9 mouse cellular contexts compared by ENCODE assay signal in genomic region chr1:179854288-179854965, GRCm38 (mm10). TPM values are rescaled to one million over a fixed set of nuclear protein-coding genes. Genes with fewer than 3 reads are reported as not detected.
DNase-seq lines count a peak whose midpoint lies in the region; ATAC-seq and TF ChIP-seq lines count a peak whose summit lies in the region.
"Had no signal": no experiment of that assay in that cellular context is flagged by ENCODE, and none has a peak within 500 bp of the region (broad histone marks: within the 10 kb centered on the region; RNA-seq: fewer than 3 reads in every experiment).

No protein-coding gene starts in this region.

- no peaks in the 10 kb centered on the region; the same call in 1 of the 2 replicates for H3K4me1 ChIP-seq in bone marrow, adult 2 months (ENCODE audit: control insufficient read depth, insufficient read depth, low read length)
- no peaks in the 10 kb centered on the region for H3K4me1 ChIP-seq in hindbrain, postnatal 0 days (ENCODE audit: insufficient read depth, low read length)

- 13% methylated on average over 12 of the region's 12 CpGs for WGBS in bone marrow, adult 2 months
- WGBS in hindbrain, postnatal 0 days, result 41% methylated on average over 12 of the region's 12 CpGs

- DNase-seq in gastrocnemius, postnatal 25 days, result peak; percentile 47
- no peak for DNase-seq in gastrocnemius, adult 8-10 months (ENCODE audit: low spot score in 2 of 2)
- DNase-seq in layer of hippocampus, adult 8-10 months (ENCODE audit: low spot score in 2 of 2), result peak; percentile 60 to 79
- DNase-seq in lung, postnatal 10 days, result peak; percentile 75
- no peak for DNase-seq in urinary bladder, adult 18-20 months (ENCODE audit: low spot score in 2 of 2)
- DNase-seq in neural tube, embryonic 10.5 days (ENCODE audit: extremely low spot score, low spot score), result no peak
- DNase-seq in hindbrain, postnatal 0 days (ENCODE audit: low spot score), result no peak

- H3K36me3 ChIP-seq in hindbrain, postnatal 0 days (ENCODE audit: insufficient read depth, low read length), result no peaks in the 10 kb centered on the region

- no peak for TF ChIP-seq POLR2A in bone marrow, adult 2 months (IDR thresholded peaks at IDR 0.05; ENCODE audit: borderline replicate concordance, control insufficient read depth, low read depth, low read length)

- H3K27ac ChIP-seq in bone marrow, adult 2 months (ENCODE audit: control insufficient read depth, insufficient read depth, low read depth, low read length, poor library complexity), result peak overlapping the region; percentile 41; the same call in 1 of the 2 replicates
- no peak overlapping the region for H3K27ac ChIP-seq in hindbrain, postnatal 0 days

- no peak overlapping the region for H3K9ac ChIP-seq in hindbrain, postnatal 0 days (replicated peaks; ENCODE audit: low read length)

- no peaks in the 10 kb centered on the region for H3K9me3 ChIP-seq in hindbrain, postnatal 0 days (ENCODE audit: low read length)

- no peak overlapping the region for H3K4me2 ChIP-seq in hindbrain, postnatal 0 days (ENCODE audit: low read depth, low read length)

- no peak for TF ChIP-seq CTCF in bone marrow, adult 2 months (IDR thresholded peaks at IDR 0.05; ENCODE audit: control insufficient read depth, insufficient read depth, low read length)
- no peak for TF ChIP-seq CTCF in hindbrain, postnatal 0 days (IDR thresholded peaks at IDR 0.05; ENCODE audit: low read depth)

- no peak overlapping the region for H3K4me3 ChIP-seq in bone marrow, adult 2 months (replicated peaks; ENCODE audit: control insufficient read depth, low read depth, low read length)
- H3K4me3 ChIP-seq in hindbrain, postnatal 0 days (ENCODE audit: low read length), result no peak overlapping the region

- no peak for ATAC-seq in hindbrain, postnatal 0 days

- H3K27me3 ChIP-seq in hindbrain, postnatal 0 days (ENCODE audit: insufficient read depth, low read length), result no peaks in the 10 kb centered on the region
- H3K27me3 ChIP-seq: CH12.LX had no signal

RNA-seq across cellular contexts. Expression of gene Ahctf1, which starts 50.9 kb away (rescaled TPM):
- 10 to 100 TPM; 15.3 to 19.1 TPM for total RNA-seq in gastrocnemius, postnatal 25 days (2021)
- 10 to 100 TPM; 18.5 to 21.2 (median 20.1) TPM for total RNA-seq in gastrocnemius, adult 8-10 months (2022)
- 21.7 and 41.3 TPM in 2 replicates for polyA plus RNA-seq in bone marrow, adult 2 months (2011; ENCODE audit: insufficient read depth, insufficient read length, low replicate concordance, missing spikeins)
- 10 to 100 TPM; 31.7 to 48.1 (median 39.2) TPM for total RNA-seq in layer of hippocampus, adult 8-10 months (2022)
- 16.3 and 18.5 TPM in 2 replicates for total RNA-seq in hindbrain, postnatal 0 days (2014; rRNA removed)
- polyA plus RNA-seq in hindbrain, postnatal 0 days (2015; fragmentation: Nextera tagmentation; extraction: Ambion mirVana), result 9.6 and 9.9 TPM in 2 replicates

RNA-seq across cellular contexts. Expression of gene Gm10518, which starts 51.3 kb away (rescaled TPM):
- total RNA-seq in gastrocnemius, postnatal 25 days (2021), result not detected
- total RNA-seq in gastrocnemius, adult 8-10 months (2022), result not detected
- polyA plus RNA-seq in bone marrow, adult 2 months (2011; ENCODE audit: insufficient read depth, insufficient read length, low replicate concordance, missing spikeins), result not detected in 2 replicates
- under 1 TPM in 1 of 4 experiments, not detected in 3; 0.25 TPM for total RNA-seq in layer of hippocampus, adult 8-10 months (2022)
- 0.89 TPM in 1 of 2 replicates, not detected in the other for total RNA-seq in hindbrain, postnatal 0 days (2014; rRNA removed)
- 0.11 TPM in 1 of 2 replicates, not detected in the other for polyA plus RNA-seq in hindbrain, postnatal 0 days (2015; fragmentation: Nextera tagmentation; extraction: Ambion mirVana)

Comparison
In these comparisons a context has a peak if more than half of its experiments do, and no peak if none do; other contexts are left out.
1. DNase-seq: peak in gastrocnemius, postnatal 25 days (single experiment), layer of hippocampus, adult 8-10 months (2 of 2) and lung, postnatal 10 days (single experiment); none in gastrocnemius, adult 8-10 months (0 of 2), urinary bladder, adult 18-20 months (0 of 2), neural tube, embryonic 10.5 days (single experiment) and hindbrain, postnatal 0 days (single experiment).